Mouse (Mus musculus) layer of hippocampus, postnatal 25 days (tissue): ENCODE data around the gene Mpped2. TPM values are rescaled to one million over a fixed set of nuclear protein-coding genes. Genes with fewer than 3 reads are reported as not detected.

ENCODE experiments used
- DNase-seq, 2 experiments: peaks; one replicate each; pipeline ENCODE4 v3.0.0; 2022; ENCODE audit warnings: mixed read lengths in 2 of 2, low spot score in 1 of 2; ENCODE audit errors: extremely low spot score in 1 of 2
- total RNA-seq, 2 experiments: library from RNA; stranded (reverse); gene quantifications; 2 replicates each; pipeline ENCODE4 v1.2.3; 2021

The Mpped2 gene
- total RNA-seq, 2 experiments from 2014 or later, result 37.1 to 38.1 TPM

GRCm38 (mm10) chr2:106695734-106696022 lies 2.6 kb downstream of the Mpped2 start:
- no peak for DNase-seq

DNA sequence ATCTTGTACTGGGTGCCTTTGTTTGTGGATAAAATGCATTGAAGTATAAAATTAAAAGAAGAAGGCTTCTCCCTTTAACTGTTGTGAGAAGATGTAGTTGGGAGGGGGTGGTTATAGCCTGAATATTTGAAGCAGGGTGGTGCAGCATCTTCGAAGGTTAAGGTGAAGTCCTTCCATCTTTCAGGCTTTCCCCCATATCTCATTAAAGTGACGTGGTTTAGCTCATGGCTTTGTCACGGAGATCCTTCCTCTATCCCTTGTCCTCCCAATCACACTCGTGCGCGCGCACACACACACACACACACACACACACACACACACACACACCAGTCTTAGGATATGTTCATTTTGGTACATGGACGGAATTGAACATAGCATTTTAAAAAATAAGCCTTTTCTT lies 3.3 kb downstream of the Mpped2 start:
- DNase-seq, result no peak

DNA sequence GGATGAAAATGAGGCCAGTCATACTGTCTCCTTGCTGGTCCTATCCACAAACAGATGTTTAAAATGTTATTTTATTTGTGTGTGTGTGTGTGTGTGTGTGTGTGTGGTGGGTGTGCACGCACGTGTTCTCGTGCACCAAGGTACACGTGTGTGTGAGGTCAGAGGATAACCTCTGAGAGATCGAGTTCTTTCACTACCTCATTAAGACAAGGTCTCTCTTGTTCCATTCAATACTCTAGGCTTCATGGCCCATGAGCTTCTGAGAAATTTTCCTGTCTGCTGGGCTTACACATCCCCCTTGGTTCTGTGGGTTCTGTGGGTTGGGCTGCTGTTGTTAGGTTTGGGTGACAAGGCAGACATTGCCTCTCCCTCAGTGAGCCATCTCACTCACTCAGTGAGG lies 12.6 kb downstream of the Mpped2 start:
- DNase-seq, result no peak

- no peak for DNase-seq
Observed at GRCm38 (mm10) chr2:106707136-106707535, 14.1 kb downstream of the Mpped2 start.

GRCm38 (mm10) chr2:106710862-106711477 lies 17.9 kb downstream of the Mpped2 start:
- no peak for DNase-seq

DNA sequence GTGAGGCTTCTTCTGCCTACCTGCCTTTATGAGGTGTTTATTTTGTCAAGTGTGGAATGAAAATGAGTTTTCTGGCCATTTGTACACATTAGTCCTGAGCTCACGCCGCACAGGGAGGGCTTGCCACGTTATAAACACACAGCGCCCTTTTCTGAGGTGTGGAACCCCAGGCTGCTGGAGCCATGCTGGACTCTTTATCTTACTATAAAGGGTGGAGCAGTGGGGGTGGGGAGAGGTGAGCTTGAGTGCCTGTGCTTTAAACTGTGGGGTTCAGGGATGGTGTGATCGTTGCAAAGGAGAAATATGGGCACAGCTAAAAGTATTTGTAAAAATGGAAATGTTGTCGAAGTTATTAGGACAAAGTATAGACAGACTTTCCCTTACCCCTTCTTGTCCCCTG lies 18.4 kb downstream of the Mpped2 start:
- DNase-seq, result no peak

DNA sequence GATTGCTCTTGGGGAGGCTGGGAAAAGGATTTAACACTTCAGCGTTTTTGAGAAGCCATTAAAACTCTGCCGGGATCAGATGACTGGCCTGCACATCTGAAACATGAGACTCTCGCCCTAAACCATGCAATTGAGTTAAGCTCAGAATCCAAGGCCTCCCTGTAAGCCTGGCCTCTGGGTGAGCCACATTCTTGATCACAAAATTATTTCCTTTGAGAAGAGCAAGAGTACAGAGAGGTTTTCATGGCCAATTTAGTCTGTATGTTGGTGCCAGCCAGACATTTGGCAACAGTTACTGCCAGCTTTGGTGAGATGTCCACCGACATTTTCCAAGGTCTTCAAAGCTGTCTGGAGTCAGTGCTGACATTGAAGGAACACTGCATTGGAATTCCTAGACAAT lies 20.1 kb downstream of the Mpped2 start:
- DNase-seq, result no peak

DNA sequence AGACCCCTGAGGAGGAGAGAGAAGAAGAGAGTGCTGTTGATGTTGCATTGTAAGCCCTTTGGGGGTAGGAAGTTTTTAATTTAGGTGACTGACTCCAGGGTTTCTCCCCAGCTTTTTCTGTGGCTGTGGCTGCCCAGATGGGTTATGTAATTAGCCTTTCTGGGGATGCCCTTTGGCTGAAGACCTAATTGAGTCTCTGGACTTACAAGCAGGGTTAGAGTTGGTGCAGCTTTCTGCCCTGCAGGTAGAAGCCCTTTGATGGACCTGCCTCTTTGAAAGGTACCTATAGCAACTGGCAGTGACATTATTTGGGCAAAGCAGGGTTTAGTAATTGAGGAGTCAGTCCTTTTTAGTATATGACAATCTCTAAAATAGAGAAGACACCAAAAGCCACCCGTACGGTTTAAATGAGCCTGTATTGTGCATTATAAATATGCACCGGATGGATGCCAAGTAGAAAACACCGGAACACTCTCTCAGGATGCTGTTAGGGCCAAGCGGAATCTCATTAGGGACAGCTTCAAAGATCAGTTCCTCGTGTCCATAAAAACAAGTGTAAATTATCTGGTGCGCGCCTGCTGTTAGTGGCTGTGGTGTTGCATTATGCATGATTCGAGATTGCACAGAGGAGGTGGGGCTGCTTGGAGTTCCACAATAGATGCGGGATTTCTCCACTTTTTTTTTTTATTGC lies 22.8 kb downstream of the Mpped2 start:
- DNase-seq, result no peak

DNA sequence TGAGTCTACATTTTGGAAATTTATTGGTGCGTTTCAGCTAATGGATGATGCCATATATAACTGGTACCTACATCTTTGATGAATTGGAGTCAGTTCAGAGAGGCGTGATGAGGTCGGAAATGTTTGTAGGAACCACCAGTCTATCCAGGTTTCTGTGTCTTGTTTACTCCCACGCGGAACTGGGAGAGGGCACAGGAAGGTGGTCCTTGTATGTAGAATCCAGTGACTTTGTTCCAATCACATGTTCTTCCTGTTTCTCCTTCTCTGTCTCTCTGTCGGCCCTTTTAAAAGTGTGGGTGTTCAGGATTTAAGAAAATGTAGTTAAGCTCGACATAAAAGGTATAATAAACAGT lies 23.3 kb downstream of the Mpped2 start:
- DNase-seq, result no peak

DNA sequence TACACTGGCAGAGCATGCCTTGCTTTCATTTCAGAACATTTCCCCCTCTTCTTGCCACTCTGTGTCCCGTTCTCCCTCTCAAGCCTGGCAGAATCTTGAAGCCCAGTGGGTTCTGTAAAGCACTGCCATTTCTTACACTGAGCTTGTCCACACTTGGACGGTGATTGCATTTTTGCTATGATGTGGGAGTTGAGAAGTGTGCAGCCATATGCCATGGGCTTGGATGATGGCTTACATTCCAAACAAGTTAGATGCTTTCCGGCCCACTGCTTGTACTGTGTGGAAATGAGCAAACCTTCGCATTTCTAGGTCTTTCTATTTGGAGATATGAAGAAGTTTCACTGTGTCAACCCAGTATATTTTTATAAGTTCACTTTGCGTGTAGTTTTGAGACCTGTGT lies 25.8 kb downstream of the Mpped2 start:
- no peak for DNase-seq

DNA sequence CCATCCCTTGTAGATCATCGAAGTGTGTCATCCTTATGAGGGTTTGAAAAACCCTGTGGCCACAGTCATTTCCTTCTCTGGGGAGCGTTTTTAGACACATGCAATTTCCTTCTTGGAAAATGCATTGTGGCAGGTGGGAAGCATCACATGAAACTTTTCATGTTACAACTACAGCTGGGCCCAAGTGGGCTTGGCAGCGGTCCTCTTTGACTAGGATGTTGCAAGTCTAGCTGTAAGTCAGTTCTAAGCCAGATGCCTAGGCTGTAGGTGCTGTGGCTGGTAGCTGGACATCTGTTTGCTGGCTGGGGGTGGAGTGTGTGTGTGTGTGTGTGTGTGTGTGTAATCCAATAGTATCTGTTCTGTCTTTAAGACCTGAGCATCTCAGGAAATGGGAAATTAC lies 26.4 kb downstream of the Mpped2 start:
- DNase-seq, result no peak

DNA sequence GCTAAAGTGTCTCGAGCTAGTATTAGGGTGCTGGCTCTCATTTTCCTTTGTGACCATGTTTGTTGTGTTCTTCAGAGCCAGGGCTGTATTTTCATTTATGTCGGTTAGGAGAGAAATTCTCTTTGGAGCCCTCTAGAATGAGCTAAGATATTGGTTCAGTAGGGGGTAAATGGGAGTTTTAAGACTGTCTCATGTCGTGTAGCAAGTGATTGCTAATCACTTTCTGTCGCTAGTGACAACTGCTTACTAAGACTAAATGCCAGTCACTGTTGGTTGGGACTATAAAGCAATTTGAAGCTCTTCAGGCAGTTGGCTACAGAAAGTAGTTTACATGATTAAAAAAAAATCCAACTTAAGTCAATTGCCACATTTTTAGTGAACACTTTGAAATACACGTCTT lies 27.6 kb downstream of the Mpped2 start:
- no peak for DNase-seq

- DNase-seq, result no peak
Observed at GRCm38 (mm10) chr2:106722020-106722419, 29.0 kb downstream of the Mpped2 start.

DNA sequence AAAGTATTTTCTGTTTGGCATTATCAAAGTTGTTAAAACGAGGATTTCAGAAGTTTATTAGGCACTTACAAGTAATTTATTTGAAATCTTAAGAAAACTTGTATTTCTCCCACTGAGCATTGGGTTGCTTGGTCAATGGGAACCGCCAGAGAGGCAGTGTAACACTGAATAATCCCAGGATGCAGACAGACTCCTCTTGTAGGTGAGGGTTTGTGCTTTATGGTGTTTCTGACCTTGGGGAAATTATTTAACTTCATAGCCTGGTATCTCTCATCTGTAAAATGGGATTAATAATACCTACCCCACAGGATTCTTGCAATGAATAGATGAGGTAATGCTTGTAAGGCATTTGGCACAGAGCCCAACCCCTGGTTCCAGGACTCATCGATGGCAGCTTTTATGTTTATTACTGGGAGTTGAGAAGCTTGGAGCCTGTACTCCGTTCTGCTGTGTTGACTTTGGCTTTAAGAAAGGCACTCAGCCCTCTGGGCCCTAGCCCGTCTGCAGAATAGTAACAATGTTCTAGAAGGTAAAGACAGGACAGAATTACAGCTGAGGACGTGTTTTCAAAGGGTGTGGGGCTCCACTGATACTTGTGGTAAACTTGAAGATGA lies 37.0 kb downstream of the Mpped2 start:
- DNase-seq, result no peak

GRCm38 (mm10) chr2:106730608-106731007 lies 37.5 kb downstream of the Mpped2 start:
- DNase-seq, result no peak

DNA sequence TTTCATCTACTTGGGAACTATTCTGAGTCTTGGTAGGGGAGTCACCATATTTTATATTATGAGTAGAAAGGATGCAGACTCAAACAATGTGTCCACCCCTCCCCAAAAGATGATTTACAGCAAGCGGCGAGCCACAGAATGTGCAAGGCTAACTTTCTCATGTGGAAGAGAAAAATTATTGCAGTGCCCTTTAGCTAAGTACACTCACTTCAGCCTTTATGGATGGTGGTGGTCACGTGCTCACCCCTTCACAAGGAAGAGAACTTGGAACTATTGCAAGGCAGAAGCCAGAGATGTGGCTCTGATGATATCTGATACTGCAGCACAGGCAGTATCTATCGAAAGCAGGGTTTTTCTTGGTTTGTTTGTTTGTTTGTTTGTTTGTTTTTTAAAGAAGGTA lies 38.4 kb downstream of the Mpped2 start:
- no peak for DNase-seq

GRCm38 (mm10) chr2:106732171-106732570 lies 39.1 kb downstream of the Mpped2 start:
- no peak for DNase-seq

DNA sequence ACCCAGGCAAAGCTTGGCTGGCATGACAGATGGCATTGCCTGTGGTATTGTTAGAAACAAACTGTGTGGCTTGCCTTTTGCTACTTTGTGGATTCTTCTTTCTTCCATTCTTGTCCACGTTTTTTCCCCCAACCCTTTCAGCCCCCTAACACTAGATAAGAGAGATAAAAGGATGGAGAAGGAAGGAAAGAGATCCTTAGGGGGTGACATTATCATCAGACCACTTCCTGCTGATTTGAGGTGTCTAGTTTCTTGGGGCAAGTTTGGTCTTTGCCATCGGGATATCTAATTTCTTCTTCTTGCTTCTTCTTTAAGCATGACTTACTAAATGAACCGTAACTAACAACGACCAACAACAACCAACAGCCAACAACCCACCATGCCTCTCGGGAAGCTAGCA lies 40.3 kb downstream of the Mpped2 start:
- no peak for DNase-seq

GRCm38 (mm10) chr2:106734004-106734403 lies 40.9 kb downstream of the Mpped2 start:
- DNase-seq, result no peak

- no peak for DNase-seq
Observed at GRCm38 (mm10) chr2:106735211-106735610, 42.1 kb downstream of the Mpped2 start.

GRCm38 (mm10) chr2:106735792-106736359 lies 42.8 kb downstream of the Mpped2 start:
- DNase-seq, result no peak

- no peak for DNase-seq
Observed at GRCm38 (mm10) chr2:106738951-106739350, 45.9 kb downstream of the Mpped2 start.
